Mouse (Mus musculus) bone marrow macrophage, adult 2 months (primary cell): ENCODE data around the gene Pgs1.

Source experiments
- CTCF ChIP-seq: IDR thresholded peaks from 2 replicates; pipeline ENCODE4 v1.5.1; 2012; ENCODE audit warnings: low read depth, mild to moderate bottlenecking, low read length, moderate library complexity
- POLR2A ChIP-seq: IDR thresholded peaks from 2 replicates; pipeline ENCODE4 v1.6.1; 2012; ENCODE audit warnings: mild to moderate bottlenecking, low read depth, low read length, borderline replicate concordance

DNA sequence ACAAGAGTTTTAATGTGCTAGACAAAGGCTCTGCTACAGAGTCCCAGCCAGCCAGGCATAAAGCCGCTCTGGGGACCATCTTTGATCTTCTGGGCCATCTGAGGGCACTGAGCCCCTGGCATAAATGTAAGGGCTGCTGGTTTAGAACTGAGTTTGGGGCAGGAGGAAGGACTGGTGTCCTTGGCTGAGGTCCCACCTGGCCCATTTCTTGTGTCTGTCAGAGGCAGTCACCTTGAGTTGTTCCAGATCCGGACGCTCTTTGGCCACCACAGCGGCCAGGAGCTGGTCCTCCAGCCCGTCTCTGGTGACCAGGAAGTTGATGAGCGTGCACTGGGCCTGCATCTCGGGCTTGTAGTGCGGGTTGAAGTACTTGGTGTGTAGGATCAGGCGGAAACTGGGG lies 56.7 kb downstream of the Pgs1 start:
- TF ChIP-seq CTCF = no peak
- TF ChIP-seq POLR2A = no peak
